Mouse (Mus musculus): Measurements from ENCODE around the gene Slc25a16.

DNA sequence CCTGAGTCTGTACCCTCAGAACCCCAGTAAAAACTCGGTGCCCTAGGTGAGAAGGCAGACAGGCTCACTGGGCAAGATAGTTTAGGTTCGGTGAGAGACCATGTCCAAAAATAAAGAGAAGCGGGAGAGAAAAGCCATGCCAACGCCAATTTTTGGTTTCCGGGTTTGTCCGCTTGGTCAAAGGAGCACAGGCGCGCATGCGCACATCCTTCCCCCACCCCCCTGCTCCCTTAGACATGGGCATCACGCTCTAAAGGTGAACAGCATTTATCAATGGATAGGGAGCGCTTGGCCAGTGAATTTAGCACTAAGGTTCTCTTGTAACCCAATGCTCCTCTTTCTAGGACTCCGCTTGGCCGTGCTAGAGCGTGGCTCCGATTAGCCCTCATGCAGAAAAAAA, 70.2 kb downstream of the Slc25a16 start:
- TF ChIP-seq POLR2A (IDR thresholded peaks at IDR 0.05; ENCODE audit: low read depth, low read length) (no peak), CTCF (IDR thresholded peaks at IDR 0.05; ENCODE audit: extremely low read depth, insufficient read depth, insufficient read length, insufficient replicate concordance) (no peak)
